Mouse (Mus musculus) cerebellum, adult 18-20 months (tissue): Measurements from ENCODE around the gene Nt5c2.

Experiments used
- DNase-seq, 2 experiments: peaks; one replicate each; pipeline ENCODE4 v3.0.0; 2021

Nt5c2 gene

GRCm38 (mm10) chr19:46877886-46878285 lies 137.1 kb downstream of the Nt5c2 start:
- DNase-seq = peak in 1 of 2 experiments; percentile 18

- peak; percentile 89 for DNase-seq
These were observed 139.2 kb downstream of the Nt5c2 start for GRCm38 (mm10) chr19:46875790-46876189.

DNA sequence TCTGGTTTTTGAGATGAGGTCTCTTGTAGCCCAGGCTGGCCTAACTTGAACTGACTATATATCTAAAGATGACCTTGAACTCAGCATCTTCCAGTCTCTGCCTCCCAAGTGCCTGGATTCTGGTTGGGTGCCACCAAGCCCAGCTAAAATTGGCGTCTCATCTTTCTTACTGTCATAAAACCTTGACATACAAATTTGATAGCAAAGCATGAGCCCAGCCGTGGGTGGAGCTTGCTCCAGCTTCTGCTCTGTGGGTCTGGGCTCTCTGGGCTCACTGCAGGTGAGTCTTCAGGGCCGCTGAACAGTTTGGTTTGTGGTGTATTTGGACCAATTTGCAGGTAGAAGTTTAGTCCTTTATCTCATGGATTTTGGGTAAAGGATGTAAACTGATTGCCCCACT lies 141.0 kb downstream of the Nt5c2 start:
- DNase-seq = no peak

- no peak for DNase-seq
These were observed 143.3 kb downstream of the Nt5c2 start for GRCm38 (mm10) chr19:46871651-46872050.

- no peak for DNase-seq
These were observed 143.9 kb downstream of the Nt5c2 start for GRCm38 (mm10) chr19:46871096-46871495.

DNA sequence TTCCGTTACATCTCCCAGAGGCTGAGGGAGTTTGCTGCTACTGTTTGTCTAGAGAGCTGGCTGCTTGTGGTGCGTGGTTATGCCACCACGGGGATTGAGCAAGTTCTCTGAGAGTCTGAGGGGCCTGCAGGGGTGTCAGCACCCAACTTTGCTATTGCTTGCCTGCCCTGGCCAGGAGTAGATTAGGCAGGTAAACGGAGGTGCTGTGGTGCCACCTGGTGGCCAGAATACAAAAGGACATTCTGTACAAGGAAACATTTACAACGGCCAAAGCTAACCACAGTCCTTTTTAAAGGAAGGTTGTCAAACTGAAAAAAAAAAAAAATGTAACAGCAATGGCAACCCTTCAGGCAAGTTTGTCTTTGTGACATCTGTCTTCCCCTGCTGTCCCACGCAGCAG lies 145.4 kb downstream of the Nt5c2 start:
- DNase-seq = peak; percentile 80 to 92

GRCm38 (mm10) chr19:46869049-46869448 lies 145.9 kb downstream of the Nt5c2 start:
- DNase-seq = no peak

DNA sequence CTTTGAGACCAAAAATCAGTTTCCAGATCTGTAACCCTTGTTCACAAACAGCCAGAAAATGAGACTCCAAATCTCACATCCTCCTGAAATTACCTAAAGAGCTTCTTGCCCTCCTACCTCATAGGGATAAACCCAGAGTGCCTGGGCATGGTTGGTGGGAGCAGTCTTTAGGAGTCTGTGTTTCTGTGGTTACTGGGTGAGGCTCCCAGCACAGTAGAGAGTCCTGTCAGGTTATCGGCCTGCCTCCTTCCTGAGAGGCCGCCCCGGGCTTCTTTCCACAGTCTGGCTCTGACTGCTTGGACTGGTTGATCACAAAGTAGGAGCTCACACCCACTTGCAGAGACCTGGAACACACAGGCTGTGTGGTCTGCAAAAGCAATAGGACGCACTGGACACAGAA lies 149.6 kb downstream of the Nt5c2 start:
- no peak for DNase-seq

GRCm38 (mm10) chr19:46864731-46865331 lies 150.1 kb downstream of the Nt5c2 start:
- DNase-seq = no peak

DNA sequence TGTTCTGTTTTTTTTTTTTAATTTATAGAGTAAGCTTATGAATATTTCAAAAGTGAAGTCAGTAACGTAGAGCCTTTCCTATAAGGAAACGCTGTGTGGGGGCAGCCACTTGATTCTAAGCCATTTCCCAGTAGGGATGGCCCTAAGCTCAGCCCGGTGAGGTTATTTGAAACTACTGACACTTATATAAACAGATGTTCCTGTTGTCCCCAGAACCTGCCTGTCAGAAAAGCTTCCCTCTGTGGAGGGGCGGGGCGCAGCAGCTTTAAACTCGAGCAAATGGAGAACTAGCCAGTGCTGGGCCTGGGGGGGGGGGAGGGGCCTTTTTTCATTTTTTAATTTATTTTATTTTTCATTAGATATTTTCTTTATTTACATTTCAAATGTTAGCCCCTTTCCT lies 150.9 kb downstream of the Nt5c2 start:
- DNase-seq = no peak

GRCm38 (mm10) chr19:46863236-46863927 lies 151.6 kb downstream of the Nt5c2 start:
- DNase-seq = peak; percentile 65 to 74

GRCm38 (mm10) chr19:46862556-46862955 lies 152.4 kb downstream of the Nt5c2 start:
- DNase-seq = no peak

GRCm38 (mm10) chr19:46858200-46858599 lies 156.8 kb downstream of the Nt5c2 start:
- DNase-seq = no peak

- no peak for DNase-seq
These were observed 157.5 kb downstream of the Nt5c2 start for GRCm38 (mm10) chr19:46857277-46857989.

DNA sequence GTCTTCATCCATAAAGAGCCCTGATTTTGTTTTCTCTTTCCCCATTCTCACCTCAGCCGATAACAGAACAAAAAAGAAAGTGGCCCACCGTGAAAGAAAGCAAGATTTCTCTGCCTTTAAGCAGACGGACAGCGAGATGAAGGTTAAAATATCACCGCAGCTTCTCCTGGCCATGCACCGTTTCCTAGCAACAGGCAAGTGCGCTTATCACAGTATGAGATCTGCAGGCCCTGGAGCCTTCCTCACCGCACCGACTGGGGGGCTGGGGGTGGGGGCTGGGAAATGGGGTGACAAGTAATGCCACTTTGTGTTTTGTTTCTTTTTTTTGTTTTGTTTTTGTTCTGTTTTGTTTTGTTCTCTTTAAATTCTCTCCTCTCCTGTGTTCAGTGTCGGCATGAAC lies 158.2 kb downstream of the Nt5c2 start:
- no peak for DNase-seq

GRCm38 (mm10) chr19:46856232-46856631 lies 158.7 kb downstream of the Nt5c2 start:
- no peak for DNase-seq

DNA sequence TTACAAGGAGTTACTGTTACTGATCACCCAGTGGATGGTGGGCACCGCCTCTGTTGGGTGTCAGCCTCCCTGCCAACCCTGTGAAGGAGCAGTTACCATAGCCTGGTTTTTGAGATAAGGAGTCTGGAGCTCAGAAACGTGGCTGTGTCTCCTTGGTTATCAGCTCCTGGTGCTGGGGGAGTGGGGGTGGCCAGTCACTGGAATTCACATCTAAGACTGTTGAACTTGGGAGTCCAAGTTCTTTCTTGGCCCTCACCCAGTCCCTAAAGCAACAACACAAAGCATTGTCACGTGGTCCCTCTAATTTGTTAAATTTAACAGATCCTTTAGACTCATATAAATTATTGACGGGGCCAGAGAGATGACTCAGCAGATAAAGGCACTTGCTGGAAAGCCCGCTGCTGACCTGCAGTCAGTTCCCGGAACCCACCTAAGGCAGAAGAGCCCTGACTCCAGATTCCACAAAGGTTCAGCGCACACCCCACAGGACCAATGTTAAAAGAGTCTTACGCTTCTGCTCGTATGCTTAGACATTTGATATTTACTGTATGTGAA lies 165.4 kb downstream of the Nt5c2 start:
- no peak for DNase-seq

DNA sequence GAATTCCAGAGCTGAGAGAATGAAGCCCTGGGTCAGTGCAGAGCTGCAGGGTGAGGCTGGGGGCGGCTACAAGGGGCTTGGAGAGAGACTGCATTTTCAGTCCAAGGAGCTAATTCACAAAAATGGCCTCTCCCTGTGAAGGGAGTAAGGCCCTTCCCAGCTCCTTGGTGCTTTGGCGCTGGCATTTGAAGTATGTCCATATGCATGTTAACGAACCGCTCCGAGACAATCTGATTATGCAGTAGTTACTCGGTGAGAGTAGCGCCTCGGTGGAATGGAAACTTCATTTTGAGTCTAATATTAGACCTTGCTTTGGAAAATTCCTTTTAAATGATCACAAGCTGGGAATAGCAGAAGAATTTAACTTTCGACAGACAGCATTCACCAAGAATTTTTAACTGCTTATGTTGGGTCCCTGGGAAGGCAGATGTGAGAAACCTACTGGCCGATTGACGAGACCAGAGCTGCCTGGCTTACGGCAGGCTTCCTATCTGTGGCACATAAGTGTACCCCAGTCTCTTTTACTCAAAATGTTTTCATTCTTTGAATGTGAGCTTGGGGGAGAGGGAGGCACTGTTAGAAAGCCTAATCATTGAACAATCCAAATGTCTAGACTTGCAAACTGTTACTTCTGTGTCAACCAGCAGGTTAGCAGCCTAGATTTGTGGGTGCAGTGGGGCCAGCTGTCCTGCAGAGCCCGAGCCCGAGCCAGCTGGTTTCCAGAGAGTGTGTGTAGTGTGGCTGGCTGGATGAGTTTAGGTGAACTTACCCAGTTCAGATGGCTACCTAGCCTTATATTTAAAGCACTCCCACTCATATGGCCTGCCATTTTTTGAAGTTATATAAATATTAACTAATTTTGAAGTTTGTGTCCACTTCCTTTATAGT lies 166.3 kb downstream of the Nt5c2 start:
- no peak for DNase-seq

DNA sequence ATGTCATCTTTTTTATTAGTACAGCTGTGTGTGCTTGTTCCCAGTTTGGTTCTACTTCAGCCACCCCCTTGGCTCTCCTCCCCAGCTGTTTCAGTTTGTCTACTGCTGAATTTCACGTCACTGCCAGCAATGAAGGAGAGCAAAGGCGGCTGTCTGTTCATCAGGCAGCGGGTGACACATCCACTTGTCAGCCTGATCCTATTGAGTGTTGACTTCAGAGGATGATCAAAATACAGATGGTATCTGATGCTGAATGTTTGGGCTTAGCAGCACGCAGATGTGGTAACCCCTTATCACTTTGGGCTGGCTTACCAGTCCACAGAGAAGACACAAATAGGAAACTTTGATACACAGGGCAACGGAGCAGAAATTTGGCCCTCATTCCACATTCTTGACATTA lies 168.5 kb downstream of the Nt5c2 start:
- DNase-seq = no peak

DNA sequence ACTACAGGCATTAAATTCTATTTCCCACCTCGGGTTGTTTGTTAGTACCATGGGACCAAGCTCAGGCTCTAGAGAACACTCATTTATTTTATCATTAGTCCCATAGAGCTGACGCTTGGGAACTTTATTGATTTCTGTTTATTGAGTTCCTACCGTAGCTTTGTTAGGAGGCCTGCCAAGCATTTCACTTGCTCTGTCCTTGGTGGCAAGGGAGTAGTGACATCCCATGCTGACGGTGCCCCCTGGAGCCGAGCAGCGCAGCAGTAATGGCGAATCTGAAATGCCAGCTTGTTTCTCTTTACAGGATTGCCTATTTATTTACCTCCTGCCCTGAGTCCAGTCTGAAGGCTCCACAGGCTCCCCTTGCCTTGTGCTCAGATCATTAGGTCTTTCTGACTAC lies 168.9 kb downstream of the Nt5c2 start:
- DNase-seq = no peak

GRCm38 (mm10) chr19:46843030-46843429 lies 171.9 kb downstream of the Nt5c2 start:
- DNase-seq = no peak

DNA sequence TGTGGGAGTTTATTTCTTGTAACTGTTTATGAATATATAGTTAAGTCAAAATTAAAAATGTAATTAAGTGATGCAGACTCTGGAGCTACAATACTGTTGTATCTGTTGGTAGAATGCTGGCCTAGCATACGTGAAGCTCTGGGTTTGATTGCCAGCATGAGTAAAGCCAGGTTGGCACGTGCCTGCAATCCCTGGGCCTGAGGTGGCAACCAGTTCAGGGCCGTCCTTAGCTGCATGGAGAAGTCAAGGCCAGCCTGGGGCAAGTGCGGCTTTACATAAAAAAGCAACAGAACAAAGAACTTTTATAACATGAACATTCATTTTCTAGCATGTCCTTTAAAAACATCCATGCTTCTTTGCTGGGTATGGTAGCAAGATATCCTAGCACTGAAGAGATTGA lies 173.9 kb downstream of the Nt5c2 start:
- DNase-seq = no peak
